Mouse (Mus musculus) urinary bladder, postnatal 4 days (tissue): Measurements from ENCODE around the gene Grm5.

Experiments used
- DNase-seq, 2 experiments: peaks; one replicate each; pipeline ENCODE4 v3.0.0; 2021 to 2022; ENCODE audit warnings: low spot score in 2 of 2

Grm5 gene

GRCm38 (mm10) chr7:88161586-88161985 lies 577.6 kb downstream of the Grm5 start:
- DNase-seq: no peak
